Mouse (Mus musculus): ENCODE results near the gene Ifrd2. TPM values are rescaled to one million over a fixed set of nuclear protein-coding genes. Genes with fewer than 3 reads are reported as not detected.

Ifrd2 gene
- polyA plus RNA-seq, 1 experiment from 2014 or later, result 17.8 TPM

GRCm38 (mm10) chr9:107576357-107577107 is 10.9 kb upstream of the Ifrd2 start, which contains the start of gene Hyal1:
Gene Hyal1, plus strand, starts transcription at chr9:107576927.
- Histone ChIP-seq H3K9me3 (ENCODE audit: control insufficient read depth, low read length) (no peaks in the 10 kb centered on the region), H3K27ac (ENCODE audit: low read depth, low read length) (no peak within 1 kb of the TSS), H3K27me3 (ENCODE audit: control insufficient read depth, insufficient read depth, low read length) (no peaks in the 10 kb centered on the region), H3K36me3 (ENCODE audit: control insufficient read depth, insufficient read depth, low read length) (peaks cover 16% of the 10 kb centered on the region), H3K4me2 (ENCODE audit: low read depth, low read length) (peak within 1 kb of the TSS; percentile 32), H3K4me3 (ENCODE audit: low read depth, low read length) (0 out of 2 replicates have a peak within 1 kb of the TSS, but pooled peaks have one; percentile 8), H3K4me1 (ENCODE audit: control insufficient read depth, insufficient read depth, low read length) (peaks cover 15% of the 10 kb centered on the region), H3K9ac (replicated peaks; ENCODE audit: low read depth, low read length) (no peak within 1 kb of the TSS)
- 26% methylated on average over 16 of the region's 16 CpGs for WGBS
- ATAC-seq (ENCODE audit: low read depth), result peak; percentile 50; the same call in 1 of the 2 replicates

- no peak for ATAC-seq (ENCODE audit: low read depth)
- peaks cover 4% of the 10 kb centered on the region; the same call in 1 of the 2 replicates for H3K36me3 ChIP-seq (ENCODE audit: control insufficient read depth, insufficient read depth, low read length)
- no peak overlapping the region for H3K27ac ChIP-seq (ENCODE audit: low read depth, low read length)
- no peak overlapping the region for H3K4me3 ChIP-seq (ENCODE audit: low read depth, low read length)
- 94% methylated on average over 10 of the region's 10 CpGs for WGBS
- no peaks in the 10 kb centered on the region for H3K9me3 ChIP-seq (ENCODE audit: control insufficient read depth, low read length)
- H3K4me2 ChIP-seq (ENCODE audit: low read depth, low read length), result no peak overlapping the region
- H3K9ac ChIP-seq (replicated peaks; ENCODE audit: low read depth, low read length), result no peak overlapping the region
- no peaks in the 10 kb centered on the region for H3K27me3 ChIP-seq (ENCODE audit: control insufficient read depth, insufficient read depth, low read length)
- H3K4me1 ChIP-seq (ENCODE audit: control insufficient read depth, insufficient read depth, low read length), result peaks cover 18% of the 10 kb centered on the region
Measured at GRCm38 (mm10) chr9:107577871-107578270, 9.6 kb upstream of the Ifrd2 start.

- 73% methylated on average over 3 of the region's 3 CpGs for WGBS
- Histone ChIP-seq H3K9me3 (ENCODE audit: control insufficient read depth, low read length) (no peaks in the 10 kb centered on the region), H3K27ac (ENCODE audit: low read depth, low read length) (0 out of 2 replicates have a peak within 1 kb of the TSS, but pooled peaks have one; percentile 61), H3K4me1 (ENCODE audit: control insufficient read depth, insufficient read depth, low read length) (peaks cover 18% of the 10 kb centered on the region), H3K4me3 (ENCODE audit: low read depth, low read length) (no peak within 1 kb of the TSS), H3K36me3 (ENCODE audit: control insufficient read depth, insufficient read depth, low read length) (peaks cover 9% of the 10 kb centered on the region; the same call in 1 of the 2 replicates), H3K4me2 (ENCODE audit: low read depth, low read length) (no peak within 1 kb of the TSS), H3K27me3 (ENCODE audit: control insufficient read depth, insufficient read depth, low read length) (no peaks in the 10 kb centered on the region), H3K9ac (replicated peaks; ENCODE audit: low read depth, low read length) (0 out of 2 replicates have a peak within 1 kb of the TSS, but pooled peaks have one; percentile 16)
- no peak for ATAC-seq (ENCODE audit: low read depth)
Measured at GRCm38 (mm10) chr9:107578587-107578986, 8.9 kb upstream of the Ifrd2 start, which contains the start of gene Naa80. Gene Naa80, plus strand, starts transcription at chr9:107578887.

- Histone ChIP-seq H3K9me3 (ENCODE audit: control insufficient read depth, low read length) (no peaks in the 10 kb centered on the region), H3K9ac (replicated peaks; ENCODE audit: low read depth, low read length) (0 out of 2 replicates have a peak overlapping the region, but pooled peaks have one; percentile 16), H3K4me2 (ENCODE audit: low read depth, low read length) (no peak overlapping the region), H3K27ac (ENCODE audit: low read depth, low read length) (0 out of 2 replicates have a peak overlapping the region, but pooled peaks have one; percentile 61), H3K27me3 (ENCODE audit: control insufficient read depth, insufficient read depth, low read length) (no peaks in the 10 kb centered on the region), H3K36me3 (ENCODE audit: control insufficient read depth, insufficient read depth, low read length) (peaks cover 10% of the 10 kb centered on the region; the same call in 1 of the 2 replicates), H3K4me3 (ENCODE audit: low read depth, low read length) (no peak overlapping the region), H3K4me1 (ENCODE audit: control insufficient read depth, insufficient read depth, low read length) (peaks cover 18% of the 10 kb centered on the region)
- 90% methylated on average over 14 of the region's 14 CpGs for WGBS
- ATAC-seq (ENCODE audit: low read depth), result no peak
Measured at GRCm38 (mm10) chr9:107579023-107579900, 8.2 kb upstream of the Ifrd2 start.

GRCm38 (mm10) chr9:107580501-107581317 is 6.7 kb upstream of the Ifrd2 start, which contains the start of gene Hyal3:
Gene Hyal3, plus strand, starts transcription at chr9:107580818.
- Histone ChIP-seq H3K4me1 (ENCODE audit: control insufficient read depth, insufficient read depth, low read length) (peaks cover 18% of the 10 kb centered on the region), H3K4me2 (ENCODE audit: low read depth, low read length) (peak within 1 kb of the TSS; percentile 93), H3K9ac (replicated peaks; ENCODE audit: low read depth, low read length) (peak within 1 kb of the TSS; percentile 67), H3K27ac (ENCODE audit: low read depth, low read length) (peak within 1 kb of the TSS; percentile 61), H3K36me3 (ENCODE audit: control insufficient read depth, insufficient read depth, low read length) (peaks cover 7% of the 10 kb centered on the region; the same call in 1 of the 2 replicates), H3K27me3 (ENCODE audit: control insufficient read depth, insufficient read depth, low read length) (no peaks in the 10 kb centered on the region), H3K4me3 (ENCODE audit: low read depth, low read length) (peak within 1 kb of the TSS; percentile 43), H3K9me3 (ENCODE audit: control insufficient read depth, low read length) (no peaks in the 10 kb centered on the region)
- WGBS, result under 1% methylated on average over 32 of the region's 32 CpGs
- peak; percentile 65 for ATAC-seq (ENCODE audit: low read depth)

- H3K4me3 ChIP-seq (ENCODE audit: low read depth, low read length), result peak overlapping the region; percentile 43; the same call in 1 of the 2 replicates
- H3K36me3 ChIP-seq (ENCODE audit: control insufficient read depth, insufficient read depth, low read length), result peaks cover 7% of the 10 kb centered on the region; the same call in 1 of the 2 replicates
- no peak for ATAC-seq (ENCODE audit: low read depth)
- peak overlapping the region; percentile 93 for H3K4me2 ChIP-seq (ENCODE audit: low read depth, low read length)
- H3K27ac ChIP-seq (ENCODE audit: low read depth, low read length), result no peak overlapping the region
- H3K9me3 ChIP-seq (ENCODE audit: control insufficient read depth, low read length), result no peaks in the 10 kb centered on the region
- peaks cover 18% of the 10 kb centered on the region for H3K4me1 ChIP-seq (ENCODE audit: control insufficient read depth, insufficient read depth, low read length)
- H3K9ac ChIP-seq (replicated peaks; ENCODE audit: low read depth, low read length), result peak overlapping the region; percentile 67; the same call in 1 of the 2 replicates
- no peaks in the 10 kb centered on the region for H3K27me3 ChIP-seq (ENCODE audit: control insufficient read depth, insufficient read depth, low read length)
- 88% methylated on average over 4 of the region's 4 CpGs for WGBS
Measured at GRCm38 (mm10) chr9:107581584-107581983, 5.9 kb upstream of the Ifrd2 start.

- H3K4me1 ChIP-seq (ENCODE audit: control insufficient read depth, insufficient read depth, low read length), result peaks cover 18% of the 10 kb centered on the region
- no peaks in the 10 kb centered on the region for H3K27me3 ChIP-seq (ENCODE audit: control insufficient read depth, insufficient read depth, low read length)
- no peak overlapping the region for H3K27ac ChIP-seq (ENCODE audit: low read depth, low read length)
- H3K36me3 ChIP-seq (ENCODE audit: control insufficient read depth, insufficient read depth, low read length), result peaks cover 7% of the 10 kb centered on the region; the same call in 1 of the 2 replicates
- H3K4me3 ChIP-seq (ENCODE audit: low read depth, low read length), result no peak overlapping the region
- WGBS, result 93% methylated on average over 7 of the region's 7 CpGs
- ATAC-seq (ENCODE audit: low read depth), result no peak
- H3K9ac ChIP-seq (replicated peaks; ENCODE audit: low read depth, low read length), result no peak overlapping the region
- H3K9me3 ChIP-seq (ENCODE audit: control insufficient read depth, low read length), result no peaks in the 10 kb centered on the region
- H3K4me2 ChIP-seq (ENCODE audit: low read depth, low read length), result no peak overlapping the region
Measured at GRCm38 (mm10) chr9:107582509-107583062, 4.9 kb upstream of the Ifrd2 start.

- Histone ChIP-seq H3K9me3 (ENCODE audit: control insufficient read depth, low read length) (no peaks in the 10 kb centered on the region), H3K9ac (replicated peaks; ENCODE audit: low read depth, low read length) (no peak overlapping the region), H3K4me1 (ENCODE audit: control insufficient read depth, insufficient read depth, low read length) (peaks cover 20% of the 10 kb centered on the region), H3K4me3 (ENCODE audit: low read depth, low read length) (no peak overlapping the region), H3K27ac (ENCODE audit: low read depth, low read length) (no peak overlapping the region), H3K27me3 (ENCODE audit: control insufficient read depth, insufficient read depth, low read length) (no peaks in the 10 kb centered on the region), H3K4me2 (ENCODE audit: low read depth, low read length) (no peak overlapping the region), H3K36me3 (ENCODE audit: control insufficient read depth, insufficient read depth, low read length) (peaks cover 7% of the 10 kb centered on the region; the same call in 1 of the 2 replicates)
- 90% methylated on average over 14 of the region's 14 CpGs for WGBS
- ATAC-seq (ENCODE audit: low read depth), result no peak
Measured at GRCm38 (mm10) chr9:107583174-107583573, 4.3 kb upstream of the Ifrd2 start.

Data from neural tube, embryonic 14.5 days (tissue).